8 mouse cellular contexts compared by ENCODE assay signal in the genomic region with DNA sequence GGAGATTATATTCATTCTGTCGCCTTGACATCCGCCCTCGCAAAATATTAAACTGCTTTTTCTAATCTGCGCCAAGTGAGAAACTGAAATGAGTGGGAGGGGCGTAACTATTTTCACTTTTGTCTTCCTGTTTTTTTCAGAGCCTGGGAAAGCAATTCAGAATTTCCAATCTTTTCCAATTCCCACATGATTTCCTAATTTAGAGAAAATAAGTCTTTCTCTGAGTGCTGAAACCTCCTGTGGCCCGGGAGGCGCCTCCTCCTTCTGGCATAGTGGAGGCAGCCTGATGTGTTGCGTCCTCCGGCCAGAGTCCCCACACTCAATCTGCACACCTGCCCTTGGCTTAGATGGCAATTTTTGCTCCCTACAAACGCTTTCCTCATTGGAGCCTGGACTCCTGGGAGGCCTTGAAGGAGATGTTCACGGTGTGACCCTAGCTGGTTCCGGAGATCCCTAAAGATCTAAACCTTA. TPM values are rescaled to one million over a fixed set of nuclear protein-coding genes. Genes with fewer than 3 reads are reported as not detected.
DNase-seq lines count a peak whose midpoint lies in the region; ATAC-seq lines count a peak whose summit lies in the region.

No protein-coding gene starts in this region.

- H3K4me1 ChIP-seq in forebrain, embryonic 15.5 days, result peaks cover 26% of the 10 kb centered on the region
- peaks cover 22% of the 10 kb centered on the region for H3K4me1 ChIP-seq in intestine, embryonic 14.5 days (replicated peaks; ENCODE audit: control insufficient read depth, insufficient read depth, low read length)
- H3K4me1 ChIP-seq in lung, embryonic 16.5 days (replicated peaks; ENCODE audit: control insufficient read depth, insufficient read depth, low read length), result peaks cover 16% of the 10 kb centered on the region
- H3K4me1 ChIP-seq in stomach, embryonic 14.5 days (ENCODE audit: control insufficient read depth, insufficient read depth, low read length), result peaks cover 7% of the 10 kb centered on the region; the same call in 1 of the 2 replicates

- peak overlapping the region; percentile 69 for H3K9ac ChIP-seq in forebrain, embryonic 15.5 days (replicated peaks)
- peak overlapping the region; percentile 88 for H3K9ac ChIP-seq in intestine, embryonic 14.5 days (ENCODE audit: low read length)
- H3K9ac ChIP-seq in lung, embryonic 16.5 days (ENCODE audit: low read length), result peak overlapping the region; percentile 96
- peak overlapping the region; percentile 84 for H3K9ac ChIP-seq in stomach, embryonic 14.5 days (replicated peaks; ENCODE audit: low read depth, low read length)

- H3K4me3 ChIP-seq in forebrain, embryonic 15.5 days, result peak overlapping the region; percentile 64
- peak overlapping the region; percentile 74 for H3K4me3 ChIP-seq in intestine, embryonic 14.5 days (ENCODE audit: low read depth, low read length)
- peak overlapping the region; percentile 84 for H3K4me3 ChIP-seq in lung, embryonic 16.5 days (ENCODE audit: low read length)
- H3K4me3 ChIP-seq in stomach, embryonic 14.5 days (ENCODE audit: low read depth, low read length), result peak overlapping the region; percentile 83

- no peaks in the 10 kb centered on the region for H3K27me3 ChIP-seq in forebrain, embryonic 15.5 days
- H3K27me3 ChIP-seq in intestine, embryonic 14.5 days (replicated peaks; ENCODE audit: control insufficient read depth, insufficient read depth, low read length), result no peaks in the 10 kb centered on the region
- no peaks in the 10 kb centered on the region for H3K27me3 ChIP-seq in lung, embryonic 16.5 days (ENCODE audit: control insufficient read depth, insufficient read depth, low read depth, low read length)
- no peaks in the 10 kb centered on the region for H3K27me3 ChIP-seq in stomach, embryonic 14.5 days (ENCODE audit: control insufficient read depth, insufficient read depth, low read length)

- H3K9me3 ChIP-seq in forebrain, embryonic 15.5 days, result no peaks in the 10 kb centered on the region
- H3K9me3 ChIP-seq in intestine, embryonic 14.5 days (ENCODE audit: control insufficient read depth, low read length), result no peaks in the 10 kb centered on the region
- no peaks in the 10 kb centered on the region for H3K9me3 ChIP-seq in lung, embryonic 16.5 days (ENCODE audit: control insufficient read depth, low read length)
- no peaks in the 10 kb centered on the region for H3K9me3 ChIP-seq in stomach, embryonic 14.5 days (ENCODE audit: control insufficient read depth, low read depth, low read length)

- WGBS in forebrain, embryonic 15.5 days, result 36% methylated on average over 12 of the region's 12 CpGs
- WGBS in intestine, embryonic 14.5 days, result 45% methylated on average over 12 of the region's 12 CpGs
- 39% methylated on average over 12 of the region's 12 CpGs for WGBS in lung, embryonic 16.5 days
- WGBS in stomach, embryonic 14.5 days, result 40% methylated on average over 12 of the region's 12 CpGs

- H3K36me3 ChIP-seq in forebrain, embryonic 15.5 days, result peaks cover 22% of the 10 kb centered on the region
- H3K36me3 ChIP-seq in intestine, embryonic 14.5 days (ENCODE audit: control insufficient read depth, insufficient read depth, low read length), result peaks cover 28% of the 10 kb centered on the region
- peaks cover 23% of the 10 kb centered on the region for H3K36me3 ChIP-seq in lung, embryonic 16.5 days (ENCODE audit: control insufficient read depth, insufficient read depth, low read length)
- H3K36me3 ChIP-seq in stomach, embryonic 14.5 days (ENCODE audit: control insufficient read depth, insufficient read depth, low read length), result peaks cover 29% of the 10 kb centered on the region

- no peak for ATAC-seq in forebrain, embryonic 15.5 days (replicated peaks)
- ATAC-seq in intestine, embryonic 14.5 days (replicated peaks; ENCODE audit: low FRiP score, low TSS enrichment, low read depth), result no peak
- peak; percentile 14 for ATAC-seq in lung, embryonic 16.5 days (ENCODE audit: low read depth)
- ATAC-seq in stomach, embryonic 14.5 days (ENCODE audit: insufficient number of reproducible peaks, insufficient read depth, low FRiP score, low read depth), result no peak

- peak overlapping the region; percentile 92 for H3K27ac ChIP-seq in forebrain, embryonic 15.5 days (replicated peaks)
- H3K27ac ChIP-seq in intestine, embryonic 14.5 days (ENCODE audit: low read depth), result peak overlapping the region; percentile 88
- peak overlapping the region; percentile 94 for H3K27ac ChIP-seq in lung, embryonic 16.5 days (ENCODE audit: low read length)
- peak overlapping the region; percentile 92 for H3K27ac ChIP-seq in stomach, embryonic 14.5 days (ENCODE audit: low read length)

- H3K4me2 ChIP-seq in forebrain, embryonic 15.5 days (replicated peaks), result peak overlapping the region; percentile 86
- peak overlapping the region; percentile 85 for H3K4me2 ChIP-seq in intestine, embryonic 14.5 days (ENCODE audit: low read length)
- peak overlapping the region; percentile 91 for H3K4me2 ChIP-seq in lung, embryonic 16.5 days (ENCODE audit: low read depth, low read length)
- peak overlapping the region; percentile 79 for H3K4me2 ChIP-seq in stomach, embryonic 14.5 days (replicated peaks; ENCODE audit: low read depth, low read length)

- peak; percentile 37 for DNase-seq in thymus, postnatal 4 days
- DNase-seq in thymus, postnatal 14 days, result no peak
- DNase-seq in intestine, embryonic 14.5 days (ENCODE audit: low spot score), result no peak
- DNase-seq in layer of hippocampus, adult 11-12 months (ENCODE audit: low spot score), result no peak
- DNase-seq in yolk sac, embryonic 10.5 days (ENCODE audit: low spot score), result no peak

RNA-seq across cellular contexts. Expression of gene Rela, which starts 0.7 kb away (rescaled TPM):
- 34.7 and 38.3 TPM in 2 replicates for polyA plus RNA-seq in forebrain, embryonic 15.5 days (2015; fragmentation: Nextera tagmentation; extraction: Ambion mirVana)
- 46.7 and 51.2 TPM in 2 replicates for polyA plus RNA-seq in intestine, embryonic 14.5 days (2014; fragmentation: Nextera tagmentation; extraction: Ambion mirVana)
- 55.5 and 62.1 TPM in 2 replicates for polyA plus RNA-seq in lung, embryonic 16.5 days (2015; fragmentation: Nextera tagmentation; extraction: Ambion mirVana)
- polyA plus RNA-seq in stomach, embryonic 14.5 days (2014; fragmentation: Nextera tagmentation; extraction: Ambion mirVana), result 49.0 and 52.2 TPM in 2 replicates

RNA-seq across cellular contexts. Expression of gene Kat5, which starts 26.6 kb away (rescaled TPM):
- polyA plus RNA-seq in forebrain, embryonic 15.5 days (2015; fragmentation: Nextera tagmentation; extraction: Ambion mirVana), result 75.9 and 76.9 TPM in 2 replicates
- 31.8 and 33.3 TPM in 2 replicates for polyA plus RNA-seq in intestine, embryonic 14.5 days (2014; fragmentation: Nextera tagmentation; extraction: Ambion mirVana)
- polyA plus RNA-seq in lung, embryonic 16.5 days (2015; fragmentation: Nextera tagmentation; extraction: Ambion mirVana), result 55.1 and 57.3 TPM in 2 replicates
- polyA plus RNA-seq in stomach, embryonic 14.5 days (2014; fragmentation: Nextera tagmentation; extraction: Ambion mirVana), result 30.5 and 37.0 TPM in 2 replicates

RNA-seq across cellular contexts. Expression of gene Sipa1, which starts 26.9 kb away (rescaled TPM):
- polyA plus RNA-seq in forebrain, embryonic 15.5 days (2015; fragmentation: Nextera tagmentation; extraction: Ambion mirVana), result 14.1 and 15.5 TPM in 2 replicates
- polyA plus RNA-seq in intestine, embryonic 14.5 days (2014; fragmentation: Nextera tagmentation; extraction: Ambion mirVana), result 18.0 and 21.7 TPM in 2 replicates
- 42.2 and 43.7 TPM in 2 replicates for polyA plus RNA-seq in lung, embryonic 16.5 days (2015; fragmentation: Nextera tagmentation; extraction: Ambion mirVana)
- polyA plus RNA-seq in stomach, embryonic 14.5 days (2014; fragmentation: Nextera tagmentation; extraction: Ambion mirVana), result 15.2 and 19.4 TPM in 2 replicates

RNA-seq across cellular contexts. Expression of gene Rnaseh2c, which starts 34.9 kb away (rescaled TPM):
- 93.4 and 99.8 TPM in 2 replicates for polyA plus RNA-seq in forebrain, embryonic 15.5 days (2015; fragmentation: Nextera tagmentation; extraction: Ambion mirVana)
- polyA plus RNA-seq in intestine, embryonic 14.5 days (2014; fragmentation: Nextera tagmentation; extraction: Ambion mirVana), result 124 and 131 TPM in 2 replicates
- 131 and 159 TPM in 2 replicates for polyA plus RNA-seq in lung, embryonic 16.5 days (2015; fragmentation: Nextera tagmentation; extraction: Ambion mirVana)
- 113 and 119 TPM in 2 replicates for polyA plus RNA-seq in stomach, embryonic 14.5 days (2014; fragmentation: Nextera tagmentation; extraction: Ambion mirVana)

RNA-seq across cellular contexts. Expression of gene Map3k11, which starts 51.9 kb away (rescaled TPM):
- 12.2 and 13.0 TPM in 2 replicates for polyA plus RNA-seq in forebrain, embryonic 15.5 days (2015; fragmentation: Nextera tagmentation; extraction: Ambion mirVana)
- polyA plus RNA-seq in intestine, embryonic 14.5 days (2014; fragmentation: Nextera tagmentation; extraction: Ambion mirVana), result 23.2 and 28.8 TPM in 2 replicates
- polyA plus RNA-seq in lung, embryonic 16.5 days (2015; fragmentation: Nextera tagmentation; extraction: Ambion mirVana), result 37.8 and 40.1 TPM in 2 replicates
- polyA plus RNA-seq in stomach, embryonic 14.5 days (2014; fragmentation: Nextera tagmentation; extraction: Ambion mirVana), result 20.0 and 21.5 TPM in 2 replicates
